Mouse (Mus musculus) neural tube, embryonic 13.5 days (tissue): ENCODE measurements at regions not wholly inside any gene's neighbourhood (a gene's known extent, or its start where the extent isn't known, plus 50 kb on each side); places are given as distances from the start of the nearest gene placed in this dataset.

Source experiments
- ATAC-seq: fragments of 200-750 bp; cut with Nextera tagmentation; 2 replicates; pipeline ENCODE4 v1.8.0; 2017; ENCODE audit warnings: low read depth, mild to moderate bottlenecking, moderate TSS enrichment, moderate library complexity
- H3K27ac ChIP-seq: fragments of 300-500 bp; sonication (generic); replicated peaks from 2 replicates; pipeline ENCODE4 v1.5.1; 2015; ENCODE audit warnings: moderate library complexity, mild to moderate bottlenecking, inconsistent platforms
- H3K27me3 ChIP-seq: fragments of 300-500 bp; sonication (generic); 2 replicates; pipeline ENCODE4 v1.6.1; 2015; ENCODE audit warnings: mild to moderate bottlenecking, inconsistent platforms
- H3K36me3 ChIP-seq: fragments of 300-500 bp; sonication (generic); 2 replicates; pipeline ENCODE4 v1.6.1; 2015; ENCODE audit warnings: mild to moderate bottlenecking, inconsistent platforms
- H3K4me1 ChIP-seq: fragments of 300-500 bp; sonication (generic); replicated peaks from 2 replicates; pipeline ENCODE4 v1.6.1; 2015; ENCODE audit warnings: inconsistent platforms
- H3K4me2 ChIP-seq: fragments of 300-500 bp; sonication (generic); 2 replicates; pipeline ENCODE4 v1.6.1; 2015; ENCODE audit warnings: inconsistent platforms, mild to moderate bottlenecking, moderate library complexity
- H3K4me3 ChIP-seq: fragments of 300-500 bp; sonication (generic); 2 replicates; pipeline ENCODE4 v1.5.1; 2015; ENCODE audit warnings: mild to moderate bottlenecking, inconsistent platforms
- H3K9ac ChIP-seq: fragments of 300-500 bp; sonication (generic); 2 replicates; pipeline ENCODE4 v1.6.1; 2015; ENCODE audit warnings: moderate library complexity, mild to moderate bottlenecking, inconsistent platforms
- H3K9me3 ChIP-seq: fragments of 300-500 bp; sonication (generic); 2 replicates; pipeline ENCODE4 v1.6.1; 2016; ENCODE audit warnings: inconsistent platforms
- WGBS: fragments of 180-500 bp; shearing (Covaris S2); methylation state at CpG from one replicate; pipeline ENCODE4 v1.1.7; 2015; 5-methylcytosine and 5-hydroxymethylcytosine counted together

DNA sequence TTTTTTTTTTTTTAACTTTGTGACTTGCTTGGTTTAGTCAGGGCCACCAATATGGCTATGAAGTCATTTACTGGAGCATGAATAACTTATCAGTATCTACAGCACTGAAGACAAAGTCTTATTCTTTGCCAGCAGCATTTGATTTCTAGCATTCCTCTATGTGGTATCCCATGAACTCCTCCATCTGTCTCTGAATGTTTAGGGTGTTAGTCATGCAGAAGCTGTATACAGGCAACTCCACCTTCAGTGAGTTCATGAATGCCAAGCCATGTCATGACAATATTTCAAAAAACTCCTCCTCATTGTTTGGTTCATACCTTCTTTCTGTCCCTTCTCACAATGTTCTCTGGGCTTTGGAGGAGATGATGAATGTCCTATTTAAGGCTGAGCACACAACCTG lies 1438.4 kb upstream of the A1bg start:
- ATAC-seq = no peak
- H3K36me3 ChIP-seq = no peaks in the 10 kb centered on the region

DNA sequence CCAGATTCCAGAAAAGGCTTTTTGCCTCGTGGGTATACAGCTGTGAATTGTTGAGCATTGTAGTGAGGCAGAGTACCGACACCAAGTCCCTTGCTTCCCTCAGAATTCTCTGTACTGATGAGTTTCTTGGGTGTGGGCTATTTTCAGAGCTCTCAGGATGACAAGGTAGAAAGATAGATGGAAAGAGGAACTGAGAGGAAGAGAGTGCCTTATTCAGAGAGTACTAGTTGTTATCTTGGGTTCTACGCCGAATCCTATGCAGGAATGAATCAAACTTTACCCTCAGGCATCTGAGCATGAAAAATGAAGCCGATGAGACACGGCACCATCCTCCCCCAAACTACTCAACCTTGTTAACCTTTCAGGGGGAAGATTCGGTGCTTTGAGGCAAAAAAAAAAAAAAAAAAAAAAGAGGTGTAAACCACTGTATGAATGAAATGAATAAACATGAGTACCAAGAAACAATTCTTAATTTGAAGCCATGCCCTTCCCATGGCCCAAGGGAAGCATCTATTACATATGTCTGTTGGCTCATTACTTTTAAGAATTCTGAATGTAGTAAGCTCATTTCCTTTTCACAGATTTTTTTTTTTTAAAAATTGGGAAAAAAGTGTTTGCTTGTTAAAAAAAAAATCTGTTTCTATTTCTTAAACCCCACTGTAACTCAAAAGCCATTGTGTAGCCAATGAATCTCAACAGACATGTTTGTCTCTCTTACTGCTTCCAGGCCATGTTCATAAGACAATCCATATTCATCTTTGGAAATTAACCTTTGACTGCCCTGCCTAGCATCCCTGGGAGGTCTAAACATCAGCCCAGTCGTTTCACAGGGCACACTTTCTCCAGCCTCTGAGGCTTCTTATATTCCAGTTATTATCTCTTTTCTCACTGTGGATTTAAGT lies 1435.8 kb upstream of the A1bg start:
- ATAC-seq = no peak
- H3K36me3 ChIP-seq = no peaks in the 10 kb centered on the region
- no peaks in the 10 kb centered on the region for H3K27me3 ChIP-seq
- no peaks in the 10 kb centered on the region for H3K9me3 ChIP-seq
- H3K4me3 ChIP-seq = no peak overlapping the region
- H3K9ac ChIP-seq = no peak overlapping the region
- 64% methylated on average over 8 of the region's 8 CpGs for WGBS
- H3K4me2 ChIP-seq = no peak overlapping the region
- H3K27ac ChIP-seq = no peak overlapping the region
- no peaks in the 10 kb centered on the region for H3K4me1 ChIP-seq

More for the DNA sequence above, 1438.4 kb upstream of the A1bg start:
- H3K4me1 ChIP-seq = no peaks in the 10 kb centered on the region
- H3K27me3 ChIP-seq = no peaks in the 10 kb centered on the region
- no peak overlapping the region for H3K9ac ChIP-seq
- H3K27ac ChIP-seq = no peak overlapping the region
- no peak overlapping the region for H3K4me2 ChIP-seq
- H3K4me3 ChIP-seq = no peak overlapping the region
- H3K9me3 ChIP-seq = no peaks in the 10 kb centered on the region

DNA sequence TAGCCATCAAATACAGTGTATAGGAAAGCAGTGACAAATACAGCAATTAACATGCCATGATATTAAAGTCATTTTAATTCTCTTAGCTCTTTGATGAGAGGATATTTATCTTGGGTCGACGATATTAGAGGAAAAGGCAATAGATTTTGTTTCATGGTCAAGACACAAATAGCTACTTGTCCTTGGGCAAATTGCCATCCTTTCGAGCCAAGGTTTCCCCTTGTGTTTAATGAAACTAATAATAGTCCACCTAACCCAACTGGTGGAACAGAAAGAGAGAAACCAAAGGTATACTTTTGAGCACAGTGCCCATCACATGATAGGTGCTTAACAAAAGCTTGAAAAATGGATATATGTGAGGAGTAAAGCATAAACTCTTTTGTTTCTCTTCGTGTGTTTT lies 1431.0 kb upstream of the A1bg start:
- Histone ChIP-seq H3K4me1 (no peaks in the 10 kb centered on the region), H3K27ac (no peak overlapping the region), H3K36me3 (no peaks in the 10 kb centered on the region), H3K4me2 (no peak overlapping the region), H3K27me3 (no peaks in the 10 kb centered on the region), H3K4me3 (no peak overlapping the region), H3K9ac (no peak overlapping the region), H3K9me3 (no peaks in the 10 kb centered on the region)
- WGBS = 82% methylated on average over 4 of the region's 4 CpGs
- no peak for ATAC-seq

DNA sequence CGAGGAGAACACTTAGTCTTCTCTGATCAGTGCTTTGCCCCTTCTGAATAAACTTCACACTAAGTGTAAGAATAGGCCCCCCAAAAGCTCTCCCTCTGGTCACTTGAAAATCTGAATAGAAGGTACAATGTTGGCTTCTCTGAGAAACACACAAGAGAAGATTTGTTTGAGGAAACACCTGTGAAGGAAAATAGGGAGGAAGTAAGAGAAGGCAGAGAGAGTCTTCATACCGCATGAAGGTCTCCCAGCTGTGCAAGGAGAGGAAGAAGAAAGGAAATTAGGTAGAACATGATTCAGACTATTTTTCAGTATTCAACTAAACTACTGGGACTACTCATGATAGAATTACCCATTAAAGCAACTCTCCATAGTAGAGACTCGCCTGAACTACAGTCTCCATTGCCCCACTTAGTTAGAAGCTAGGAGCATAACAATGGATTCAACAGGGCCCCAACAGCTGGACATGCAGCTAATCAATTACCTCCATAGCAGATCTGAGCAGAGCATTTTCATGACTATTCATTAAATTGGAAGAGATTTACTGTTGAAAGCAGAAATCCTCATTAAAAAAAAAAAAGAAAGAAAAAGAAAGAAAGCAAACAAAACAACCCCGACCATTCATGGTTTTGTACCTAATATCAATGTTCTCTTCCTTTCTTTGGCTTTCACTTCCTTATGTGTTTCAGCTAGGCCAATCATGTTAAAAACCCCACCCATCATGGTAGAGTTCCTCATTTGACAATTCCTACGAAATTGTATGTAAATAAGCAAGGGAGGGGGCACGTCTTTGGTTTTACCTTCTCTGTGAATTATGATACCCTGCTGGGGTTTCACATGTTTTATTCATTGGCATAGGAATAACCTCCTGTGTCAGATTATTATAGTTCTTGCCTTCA lies 1428.3 kb upstream of the A1bg start:
- Histone ChIP-seq H3K4me3 (no peak overlapping the region), H3K27ac (no peak overlapping the region), H3K4me1 (no peaks in the 10 kb centered on the region), H3K4me2 (no peak overlapping the region), H3K27me3 (no peaks in the 10 kb centered on the region), H3K9ac (no peak overlapping the region), H3K9me3 (no peaks in the 10 kb centered on the region), H3K36me3 (no peaks in the 10 kb centered on the region)
- WGBS = 68% methylated on average over 6 of the region's 6 CpGs
- no peak for ATAC-seq

DNA sequence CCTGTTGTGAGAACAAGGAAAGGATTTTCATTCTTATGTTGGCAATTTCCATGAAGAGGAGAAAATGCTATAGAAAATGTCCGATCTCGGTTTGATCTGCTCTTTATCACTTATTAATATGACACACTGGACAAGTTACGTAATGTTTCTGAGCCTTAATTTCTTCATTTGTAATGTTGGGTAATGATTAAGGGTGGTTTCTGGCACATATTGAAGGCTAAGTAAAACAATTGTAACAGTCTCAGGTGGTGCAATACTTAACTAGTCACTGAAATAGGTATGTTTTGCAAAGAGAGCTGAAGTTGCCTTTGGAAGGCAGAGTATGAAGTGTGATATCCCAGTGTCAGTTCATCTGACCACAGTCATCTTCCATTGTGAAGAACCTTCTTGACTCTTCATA lies 1427.2 kb upstream of the A1bg start:
- Histone ChIP-seq H3K4me3 (no peak overlapping the region), H3K4me2 (no peak overlapping the region), H3K27me3 (no peaks in the 10 kb centered on the region), H3K4me1 (no peaks in the 10 kb centered on the region), H3K9me3 (no peaks in the 10 kb centered on the region), H3K36me3 (no peaks in the 10 kb centered on the region), H3K27ac (no peak overlapping the region), H3K9ac (no peak overlapping the region)
- WGBS = 95% methylated on average over 3 of the region's 3 CpGs
- ATAC-seq = no peak

DNA sequence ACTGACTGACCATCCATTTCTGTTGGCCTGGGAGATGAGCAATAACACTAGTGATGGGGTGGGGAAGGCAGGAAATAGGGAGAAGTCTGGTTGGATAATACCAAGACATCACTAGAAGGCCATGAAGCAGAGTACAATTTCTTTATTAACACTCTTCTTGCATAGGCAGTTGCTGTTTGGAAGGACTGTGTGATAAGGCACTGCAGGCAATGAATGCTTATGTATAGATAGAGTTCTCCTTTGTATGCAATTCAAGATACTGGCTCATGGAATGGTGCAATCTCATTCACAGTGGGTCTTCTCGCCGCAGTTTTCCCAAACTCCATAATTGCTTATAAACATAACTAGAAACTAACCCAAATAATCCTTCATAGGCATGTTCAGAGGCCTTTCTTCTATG lies 1426.1 kb upstream of the A1bg start:
- Histone ChIP-seq H3K27ac (no peak overlapping the region), H3K4me3 (no peak overlapping the region), H3K9me3 (no peaks in the 10 kb centered on the region), H3K9ac (no peak overlapping the region), H3K27me3 (no peaks in the 10 kb centered on the region), H3K4me2 (no peak overlapping the region), H3K4me1 (no peaks in the 10 kb centered on the region), H3K36me3 (no peaks in the 10 kb centered on the region)
- ATAC-seq = no peak
- WGBS = 91% methylated on average over 2 of the region's 2 CpGs

DNA sequence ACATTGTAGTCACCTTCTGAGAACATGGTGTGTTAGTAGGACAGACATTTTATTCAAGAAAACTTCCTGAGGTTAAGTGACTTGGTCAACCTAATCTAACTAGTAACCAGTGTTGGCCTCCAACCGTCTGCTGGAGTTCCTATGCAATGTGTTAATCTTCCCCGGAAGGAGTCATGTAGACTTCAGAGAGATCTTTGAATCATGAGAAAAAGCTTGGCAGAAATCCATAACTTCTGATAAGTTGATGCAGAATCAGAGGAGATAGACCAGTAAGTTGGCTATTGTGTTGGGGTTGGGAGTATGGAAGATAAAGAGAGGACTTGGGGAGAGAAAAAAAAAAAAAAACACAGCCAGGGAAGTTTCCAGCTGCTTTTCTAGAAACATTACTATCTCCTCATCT lies 1424.9 kb upstream of the A1bg start:
- WGBS = 94% methylated on average over 2 of the region's 2 CpGs
- H3K27ac ChIP-seq = no peak overlapping the region
- no peaks in the 10 kb centered on the region for H3K9me3 ChIP-seq
- no peaks in the 10 kb centered on the region for H3K4me1 ChIP-seq
- H3K36me3 ChIP-seq = no peaks in the 10 kb centered on the region
- no peak for ATAC-seq
- no peak overlapping the region for H3K4me2 ChIP-seq
- H3K4me3 ChIP-seq = no peak overlapping the region
- H3K9ac ChIP-seq = no peak overlapping the region
- H3K27me3 ChIP-seq = no peaks in the 10 kb centered on the region

DNA sequence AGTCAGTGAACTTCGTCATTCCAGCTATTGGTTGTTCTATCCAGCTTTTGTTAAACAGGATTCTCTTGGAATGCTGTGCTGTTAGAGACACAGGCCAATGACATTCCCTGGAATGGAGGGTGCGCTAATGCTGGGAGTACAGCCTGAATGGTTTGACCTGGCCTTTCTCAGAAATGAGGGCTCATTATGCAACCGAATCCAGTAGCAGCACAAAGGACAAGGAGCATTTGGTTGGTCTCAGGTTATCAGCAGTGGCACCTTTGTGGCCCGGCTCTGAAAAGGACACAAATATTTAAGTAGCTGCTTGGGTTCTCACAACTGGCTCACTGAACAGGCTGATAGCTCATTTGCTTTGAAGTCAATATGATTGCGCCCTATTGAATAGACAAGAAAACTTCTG lies 1423.1 kb upstream of the A1bg start:
- no peaks in the 10 kb centered on the region for H3K36me3 ChIP-seq
- H3K4me1 ChIP-seq = no peaks in the 10 kb centered on the region
- H3K9ac ChIP-seq = no peak overlapping the region
- H3K9me3 ChIP-seq = no peaks in the 10 kb centered on the region
- H3K27me3 ChIP-seq = no peaks in the 10 kb centered on the region
- H3K4me2 ChIP-seq = no peak overlapping the region
- WGBS = 83% methylated on average over 5 of the region's 5 CpGs
- no peak overlapping the region for H3K4me3 ChIP-seq
- no peak overlapping the region for H3K27ac ChIP-seq
- no peak for ATAC-seq

DNA sequence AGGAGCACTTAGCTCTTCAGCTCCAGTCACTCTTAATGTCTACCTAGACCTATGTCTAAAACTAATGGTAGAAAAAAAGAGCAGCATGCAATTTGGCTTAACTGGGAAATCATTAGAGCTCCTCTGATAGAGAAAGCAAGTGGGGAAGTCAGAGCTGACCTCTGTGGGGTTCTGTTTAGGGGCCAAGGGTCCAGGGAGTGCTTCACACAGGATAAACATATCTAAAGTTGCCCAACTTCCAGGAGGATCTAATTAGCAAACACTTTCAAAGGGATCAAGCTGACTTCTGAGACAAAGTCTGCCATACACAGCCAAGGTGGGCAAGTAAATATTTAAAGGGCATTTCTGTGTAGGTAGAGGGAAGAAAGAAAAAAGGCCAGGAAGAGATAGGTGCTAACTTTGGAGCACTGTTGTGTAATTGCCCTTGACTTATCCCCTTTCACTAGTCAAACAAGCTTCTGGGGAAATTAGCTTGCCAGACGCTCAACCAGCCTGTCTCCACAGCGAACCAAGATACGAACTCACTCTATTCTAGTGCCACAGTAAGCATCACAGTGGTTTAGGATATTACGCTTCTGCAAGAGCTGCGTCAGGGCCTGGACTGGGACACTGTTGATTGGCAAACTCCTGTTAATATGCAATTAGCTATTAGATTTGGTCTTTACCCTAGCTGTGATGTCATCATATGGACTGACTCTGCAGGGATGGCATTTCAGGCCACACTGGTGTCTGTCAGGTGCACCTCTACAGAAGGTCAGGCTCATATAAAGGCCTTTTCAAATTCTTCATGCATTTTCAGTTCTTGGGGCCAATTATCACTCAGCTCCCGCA lies 1413.9 kb upstream of the A1bg start:
- Histone ChIP-seq H3K27ac (no peak overlapping the region), H3K9ac (no peak overlapping the region), H3K9me3 (no peaks in the 10 kb centered on the region), H3K4me1 (no peaks in the 10 kb centered on the region), H3K27me3 (no peaks in the 10 kb centered on the region), H3K4me2 (no peak overlapping the region), H3K4me3 (no peak overlapping the region), H3K36me3 (no peaks in the 10 kb centered on the region)
- no peak for ATAC-seq
- 88% methylated on average over 6 of the region's 6 CpGs for WGBS

DNA sequence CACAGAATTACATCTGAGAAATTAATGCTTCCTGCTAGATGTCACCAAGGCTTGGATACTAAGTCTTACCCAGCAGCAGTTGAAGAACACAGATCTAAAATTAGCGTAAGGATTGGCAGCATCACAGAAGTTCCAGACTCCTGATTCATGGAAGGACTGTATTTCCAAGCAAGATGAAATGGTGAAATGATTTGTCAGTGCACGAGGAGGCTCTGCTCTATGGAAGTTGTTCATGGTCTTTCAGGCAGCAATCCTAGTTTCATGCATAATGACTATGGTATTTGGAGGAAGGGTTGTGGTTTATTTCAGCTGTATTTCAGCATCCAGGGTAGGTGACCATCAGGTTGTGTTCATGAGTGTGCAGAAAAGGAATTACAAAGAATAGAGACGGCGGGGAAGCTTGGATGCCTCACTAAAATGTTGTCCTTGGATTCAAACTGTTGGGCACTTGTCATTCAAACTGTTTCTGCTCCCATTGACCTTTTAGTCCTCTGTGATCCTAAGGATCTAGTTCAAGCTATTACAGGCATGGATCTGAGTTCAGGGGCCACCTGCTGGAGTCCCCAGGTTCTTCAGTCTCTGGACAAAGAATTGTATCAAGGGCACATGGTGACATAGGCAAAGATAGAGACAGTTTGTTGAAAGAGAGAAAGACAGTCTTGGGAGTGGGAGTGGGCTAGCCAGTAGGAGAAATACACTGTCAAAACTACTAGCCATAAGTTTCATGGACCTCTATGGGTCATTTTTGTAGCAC lies 1411.6 kb upstream of the A1bg start:
- Histone ChIP-seq H3K36me3 (no peaks in the 10 kb centered on the region), H3K27ac (no peak overlapping the region), H3K27me3 (no peaks in the 10 kb centered on the region), H3K4me1 (no peaks in the 10 kb centered on the region), H3K9me3 (no peaks in the 10 kb centered on the region), H3K9ac (no peak overlapping the region), H3K4me2 (no peak overlapping the region), H3K4me3 (no peak overlapping the region)
- ATAC-seq = no peak
- 94% methylated on average over 4 of the region's 4 CpGs for WGBS

DNA sequence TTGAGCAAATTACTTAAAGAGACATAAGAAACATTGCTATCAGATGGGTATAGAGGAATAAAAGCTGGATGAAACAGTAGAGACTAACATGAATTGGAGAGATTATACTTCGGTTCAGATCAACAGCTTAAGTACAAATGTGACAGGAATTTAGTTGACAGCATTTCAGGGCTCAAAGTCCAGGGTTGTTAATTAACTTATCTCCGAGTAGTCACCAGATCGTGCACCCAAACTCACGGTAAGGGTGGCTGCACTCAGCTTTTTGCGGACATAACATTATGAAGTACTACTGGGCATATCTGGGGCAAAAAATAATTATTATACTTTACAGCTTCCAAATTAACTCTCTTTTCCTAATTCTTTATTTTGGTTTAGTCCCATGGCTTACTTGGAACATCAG lies 1409.3 kb upstream of the A1bg start:
- no peaks in the 10 kb centered on the region for H3K36me3 ChIP-seq
- no peak overlapping the region for H3K4me3 ChIP-seq
- ATAC-seq = no peak
- H3K9me3 ChIP-seq = no peaks in the 10 kb centered on the region
- no peaks in the 10 kb centered on the region for H3K27me3 ChIP-seq
- no peak overlapping the region for H3K27ac ChIP-seq
- peaks cover 13% of the 10 kb centered on the region for H3K4me1 ChIP-seq
- no peak overlapping the region for H3K4me2 ChIP-seq
- H3K9ac ChIP-seq = no peak overlapping the region
- 92% methylated on average over 5 of the region's 5 CpGs for WGBS
